Mouse (Mus musculus): ENCODE data around the gene Gm3164. TPM values are rescaled to one million over a fixed set of nuclear protein-coding genes. Genes with fewer than 3 reads are reported as not detected.
"Not testable (repeated sequence)": the region's sequence is repeated elsewhere in the genome, so short reads cannot be mapped to it uniquely, and the experiment has no call there.

The Gm3164 gene
- polyA plus RNA-seq (2012; rRNA removed), result not detected in 2 replicates

DNA sequence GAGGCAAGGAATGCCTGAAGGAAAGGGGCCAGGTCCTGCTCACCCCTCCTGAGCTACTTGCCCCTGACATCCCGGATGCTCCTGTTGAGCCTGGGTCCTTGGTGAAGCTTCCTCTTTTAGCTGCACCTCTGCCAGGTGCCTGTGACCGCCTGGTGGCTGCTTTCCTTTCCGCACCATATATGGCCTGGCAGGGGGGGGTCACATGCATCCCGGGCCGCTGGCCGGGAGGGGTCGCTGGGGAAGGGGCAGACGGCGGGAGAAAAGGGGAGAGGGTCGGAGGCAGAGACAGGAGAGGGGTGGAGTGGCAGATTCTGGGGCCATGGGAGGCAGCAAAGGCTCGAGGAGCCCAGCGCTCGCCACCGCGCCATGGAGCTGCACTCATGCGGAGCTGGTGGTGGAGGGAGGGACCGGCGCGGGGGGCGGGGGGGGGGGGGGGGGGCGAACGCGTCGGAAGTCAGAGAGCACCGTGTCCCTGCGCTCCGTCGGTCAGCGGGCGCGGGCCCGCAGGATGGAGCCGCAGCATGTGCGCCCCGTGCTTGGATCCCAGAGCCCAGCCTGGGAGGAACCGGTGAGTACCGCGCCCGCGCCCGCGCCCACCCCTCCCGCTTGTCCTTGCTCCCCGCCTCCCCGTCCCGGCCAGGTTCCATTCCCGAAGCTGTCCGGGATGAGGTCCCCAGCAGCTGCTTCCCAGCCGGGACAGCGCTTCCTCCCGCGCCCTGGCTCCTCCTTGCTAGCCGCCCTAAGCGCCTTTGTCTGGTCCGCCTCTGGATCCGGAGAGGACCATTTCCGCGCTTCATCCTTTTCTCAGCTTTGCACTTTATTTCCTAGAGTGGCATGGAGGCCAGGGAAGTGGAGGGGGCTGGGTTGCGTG, at the start of gene Gm3164:
TSS of gene Gm3164 (plus strand) at position 484 of the 871 bp plus-strand sequence.
- not testable (repeated sequence) for H3K36me3 ChIP-seq (ENCODE audit: control insufficient read depth, insufficient read depth, low read length); H3K4me1 ChIP-seq (ENCODE audit: control insufficient read depth, insufficient read depth, low read length); H3K4me3 ChIP-seq (ENCODE audit: insufficient read depth, low read depth, low read length); H3K27ac ChIP-seq (ENCODE audit: insufficient read depth, low read depth, low read length); H3K27me3 ChIP-seq (replicated peaks; ENCODE audit: control insufficient read depth, insufficient read depth, low read length)
- peak; percentile 48 for DNase-seq
- under 1% methylated on average over 39 of the region's 59 CpGs for WGBS

DNA sequence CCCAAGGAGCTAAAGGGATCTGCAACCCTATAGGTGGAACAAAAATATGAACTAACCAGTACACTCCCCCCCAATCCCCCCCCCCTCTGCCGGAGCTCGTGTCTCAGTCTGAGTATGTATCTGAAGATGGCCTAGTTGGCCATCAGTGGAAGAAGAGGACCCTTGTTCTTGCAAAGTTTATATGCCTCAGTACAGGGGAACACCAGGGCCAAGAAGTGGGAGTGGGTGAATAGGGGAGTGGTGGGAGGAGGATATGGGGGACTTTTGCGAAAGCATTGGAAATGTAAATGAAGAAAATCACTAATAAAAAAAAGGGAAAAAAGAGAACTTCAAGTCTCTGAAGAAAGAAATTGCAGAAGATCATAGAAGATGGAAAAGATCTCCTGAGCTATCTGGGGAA, 46.3 kb upstream of the Gm3164 start:
- WGBS, result 82% methylated on average over 3 of the region's 3 CpGs
- DNase-seq; H3K4me3 ChIP-seq (ENCODE audit: insufficient read depth, low read depth, low read length); H3K27me3 ChIP-seq (replicated peaks; ENCODE audit: control insufficient read depth, insufficient read depth, low read length); H3K4me1 ChIP-seq (ENCODE audit: control insufficient read depth, insufficient read depth, low read length); H3K36me3 ChIP-seq (ENCODE audit: control insufficient read depth, insufficient read depth, low read length); H3K27ac ChIP-seq (ENCODE audit: insufficient read depth, low read depth, low read length): not testable (repeated sequence)

DNA sequence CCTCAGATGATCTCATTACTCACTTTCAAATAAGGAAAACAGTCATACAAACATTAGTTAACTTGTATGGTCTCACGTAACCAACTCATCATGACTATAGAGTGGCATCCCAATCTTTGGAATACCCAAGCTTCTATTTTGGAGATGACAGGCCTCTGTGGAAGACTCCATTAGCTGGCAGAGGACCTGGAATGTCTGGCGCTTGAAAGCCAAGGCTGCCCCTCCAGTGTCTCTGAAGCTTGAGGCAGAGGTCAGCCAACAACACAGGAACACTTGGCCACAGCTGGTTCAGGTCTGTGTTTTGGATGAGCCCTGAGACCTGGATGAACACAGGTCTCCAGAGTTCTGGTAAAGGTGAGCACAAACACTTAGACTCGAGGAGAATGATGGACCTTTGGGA, 45.6 kb upstream of the Gm3164 start:
- not testable (repeated sequence) for H3K4me3 ChIP-seq (ENCODE audit: insufficient read depth, low read depth, low read length); H3K27me3 ChIP-seq (replicated peaks; ENCODE audit: control insufficient read depth, insufficient read depth, low read length); H3K27ac ChIP-seq (ENCODE audit: insufficient read depth, low read depth, low read length); H3K4me1 ChIP-seq (ENCODE audit: control insufficient read depth, insufficient read depth, low read length); DNase-seq; H3K36me3 ChIP-seq (ENCODE audit: control insufficient read depth, insufficient read depth, low read length)
- 80% methylated on average over 3 of the region's 3 CpGs for WGBS

DNA sequence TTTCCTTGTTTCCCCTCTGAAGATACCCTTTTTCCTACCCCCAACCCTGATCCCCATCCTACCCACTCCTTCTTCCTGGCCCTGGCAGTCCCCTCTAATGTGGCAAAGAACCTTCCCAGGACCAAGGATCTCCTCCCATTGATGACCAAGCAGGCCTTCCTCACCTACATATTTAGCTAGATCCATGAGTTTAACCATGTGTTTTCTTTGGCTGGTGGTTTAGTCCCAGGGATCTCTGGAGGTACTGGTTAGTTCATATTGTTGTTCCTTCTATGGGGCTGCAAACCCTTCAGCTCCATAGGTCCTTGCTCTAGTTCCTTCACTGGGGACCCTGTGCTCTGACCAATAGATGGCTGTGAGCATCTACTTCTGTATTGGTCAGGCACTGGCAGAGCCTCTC, 37.4 kb upstream of the Gm3164 start:
- not testable (repeated sequence) for H3K27ac ChIP-seq (ENCODE audit: insufficient read depth, low read depth, low read length); H3K36me3 ChIP-seq (ENCODE audit: control insufficient read depth, insufficient read depth, low read length); H3K27me3 ChIP-seq (replicated peaks; ENCODE audit: control insufficient read depth, insufficient read depth, low read length); DNase-seq; H3K4me3 ChIP-seq (ENCODE audit: insufficient read depth, low read depth, low read length); H3K4me1 ChIP-seq (ENCODE audit: control insufficient read depth, insufficient read depth, low read length)

DNA sequence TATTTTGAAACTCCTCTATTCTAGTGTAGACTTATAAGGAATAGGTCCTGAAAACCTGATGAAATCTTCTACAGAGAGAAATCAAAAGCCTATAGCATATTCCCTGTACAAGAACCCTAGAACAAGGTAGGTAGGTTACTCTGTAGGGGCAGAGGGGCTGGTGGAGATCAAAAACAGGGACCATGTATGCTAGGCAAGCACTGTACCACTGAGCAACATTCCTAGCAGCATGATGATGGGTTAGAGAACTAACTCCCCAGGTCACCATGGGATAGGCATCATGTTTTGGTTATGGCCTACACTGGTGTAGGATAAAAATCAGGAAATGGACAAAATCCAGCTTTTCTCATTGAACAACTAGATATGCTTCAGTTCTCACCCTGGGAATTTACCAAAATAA, 29.6 kb upstream of the Gm3164 start:
- H3K4me3 ChIP-seq (ENCODE audit: insufficient read depth, low read depth, low read length); H3K4me1 ChIP-seq (ENCODE audit: control insufficient read depth, insufficient read depth, low read length); H3K27ac ChIP-seq (ENCODE audit: insufficient read depth, low read depth, low read length); H3K36me3 ChIP-seq (ENCODE audit: control insufficient read depth, insufficient read depth, low read length); H3K27me3 ChIP-seq (replicated peaks; ENCODE audit: control insufficient read depth, insufficient read depth, low read length); DNase-seq: not testable (repeated sequence)

DNA sequence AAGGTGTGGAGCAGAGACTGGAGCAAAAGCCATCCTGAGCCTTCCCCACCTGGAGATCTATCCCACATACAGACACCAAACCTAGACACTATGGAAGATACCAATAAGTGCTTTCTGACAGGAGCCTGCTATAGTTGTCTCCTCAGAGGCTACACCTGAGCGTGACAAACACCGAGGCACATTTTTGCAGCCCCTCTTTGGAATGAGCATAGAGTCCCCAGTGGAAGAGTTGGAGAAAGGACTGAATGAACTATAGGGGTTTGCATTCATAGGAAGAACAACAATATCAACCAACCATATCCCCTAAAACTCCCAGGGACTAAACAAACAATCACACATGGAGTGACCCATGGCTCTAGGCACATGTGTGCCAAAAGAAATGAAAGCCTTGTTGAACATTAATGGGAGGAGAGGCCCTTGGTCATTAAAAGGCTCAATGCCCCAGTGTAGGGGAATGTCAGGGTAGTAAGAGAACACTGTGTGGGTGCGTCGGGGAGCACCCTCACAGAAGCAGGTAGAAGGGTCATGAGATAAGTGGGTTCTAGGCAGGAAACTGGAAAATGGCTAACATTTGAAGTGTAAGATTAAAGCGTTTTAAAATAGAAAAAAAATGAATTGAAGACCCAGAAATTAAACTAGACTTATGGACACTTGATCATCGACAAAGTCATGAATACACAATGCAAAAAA, 22.3 kb upstream of the Gm3164 start:
- not testable (repeated sequence) for H3K27ac ChIP-seq (ENCODE audit: insufficient read depth, low read depth, low read length); DNase-seq; H3K4me3 ChIP-seq (ENCODE audit: insufficient read depth, low read depth, low read length); H3K4me1 ChIP-seq (ENCODE audit: control insufficient read depth, insufficient read depth, low read length); H3K27me3 ChIP-seq (replicated peaks; ENCODE audit: control insufficient read depth, insufficient read depth, low read length); H3K36me3 ChIP-seq (ENCODE audit: control insufficient read depth, insufficient read depth, low read length)
- 85% methylated on average over 5 of the region's 6 CpGs for WGBS

DNA sequence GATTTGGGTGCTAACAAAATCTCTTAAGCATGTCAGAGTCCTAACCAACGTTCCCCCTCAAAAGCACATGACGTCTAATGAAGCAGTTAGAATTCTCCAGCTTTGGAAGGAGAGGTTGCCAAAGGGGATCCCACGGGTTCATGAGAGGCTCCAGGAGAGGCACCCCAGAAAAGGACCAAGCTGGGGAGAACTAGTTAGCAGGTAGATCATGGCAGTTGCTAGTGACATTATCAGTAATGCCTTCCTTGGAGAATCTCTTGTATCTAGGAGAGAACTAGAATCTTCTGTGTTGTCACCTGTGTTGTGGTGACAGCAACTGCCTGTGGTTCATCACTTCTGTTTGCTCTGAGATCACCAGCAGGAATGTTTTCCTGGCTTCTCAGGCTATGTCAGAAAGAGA, 18.0 kb upstream of the Gm3164 start, which contains the start of gene Gm3159:
TSS of gene Gm3159 (plus strand) at position 301 of the 400 bp plus-strand sequence.
- not testable (repeated sequence) for H3K4me1 ChIP-seq (ENCODE audit: control insufficient read depth, insufficient read depth, low read length); H3K4me3 ChIP-seq (ENCODE audit: insufficient read depth, low read depth, low read length); H3K27me3 ChIP-seq (replicated peaks; ENCODE audit: control insufficient read depth, insufficient read depth, low read length); H3K36me3 ChIP-seq (ENCODE audit: control insufficient read depth, insufficient read depth, low read length); DNase-seq; H3K27ac ChIP-seq (ENCODE audit: insufficient read depth, low read depth, low read length)
- WGBS, result 44% methylated on average over 3 of the region's 3 CpGs

DNA sequence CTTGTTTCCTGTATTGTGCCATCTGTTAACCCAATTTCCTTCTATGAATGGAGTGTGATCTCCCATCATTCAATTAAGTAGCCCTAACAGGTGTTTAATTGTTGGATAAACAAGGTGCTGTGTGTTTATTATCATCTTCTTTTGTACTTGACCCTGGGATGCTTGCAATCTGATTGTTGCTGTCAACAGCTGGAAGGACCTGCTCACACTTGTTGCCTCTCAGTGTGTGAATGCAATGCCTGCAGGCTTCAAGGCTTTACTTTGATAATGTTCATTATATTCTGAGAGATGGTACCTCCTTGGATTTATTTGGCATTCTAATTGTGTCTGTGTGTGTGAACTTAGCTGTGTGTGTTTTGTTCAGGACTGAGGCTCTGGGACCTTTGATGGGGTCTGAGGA, 16.6 kb upstream of the Gm3164 start:
- H3K36me3 ChIP-seq (ENCODE audit: control insufficient read depth, insufficient read depth, low read length); H3K4me1 ChIP-seq (ENCODE audit: control insufficient read depth, insufficient read depth, low read length); DNase-seq; H3K4me3 ChIP-seq (ENCODE audit: insufficient read depth, low read depth, low read length); H3K27me3 ChIP-seq (replicated peaks; ENCODE audit: control insufficient read depth, insufficient read depth, low read length); H3K27ac ChIP-seq (ENCODE audit: insufficient read depth, low read depth, low read length): not testable (repeated sequence)

DNA sequence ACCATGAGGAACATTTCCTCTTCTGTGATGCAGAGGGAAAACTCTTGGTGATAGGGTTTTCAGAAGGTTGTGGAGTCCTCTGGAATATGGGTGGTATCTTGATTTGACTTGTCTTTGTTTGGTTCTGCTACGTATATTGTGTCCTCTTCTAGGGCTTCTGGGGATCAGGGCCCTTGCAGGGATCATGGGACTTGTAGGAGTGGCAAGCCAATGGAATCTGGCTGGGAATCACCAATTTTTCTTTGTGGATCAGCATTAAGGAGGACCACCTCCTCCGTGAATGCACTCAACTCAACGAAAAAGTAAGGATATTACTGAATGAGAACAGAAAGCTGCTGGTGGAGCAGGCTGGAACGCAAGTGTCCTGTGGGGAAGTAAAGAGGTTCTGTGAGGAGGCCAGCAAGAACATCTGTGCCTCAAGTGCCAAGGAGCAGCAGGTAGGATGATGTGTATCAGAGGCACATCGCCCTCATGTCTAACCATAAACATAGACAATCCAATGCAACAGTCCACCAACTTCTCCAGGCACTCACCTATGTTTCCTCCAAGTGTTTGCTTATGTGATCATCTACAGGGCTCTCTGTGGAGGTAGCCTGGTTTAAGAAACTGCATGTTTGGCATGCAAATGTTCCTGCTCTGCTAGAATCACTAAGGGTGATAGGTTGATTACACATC, 15.0 kb upstream of the Gm3164 start:
- H3K36me3 ChIP-seq (ENCODE audit: control insufficient read depth, insufficient read depth, low read length); H3K4me3 ChIP-seq (ENCODE audit: insufficient read depth, low read depth, low read length); DNase-seq; H3K27ac ChIP-seq (ENCODE audit: insufficient read depth, low read depth, low read length); H3K27me3 ChIP-seq (replicated peaks; ENCODE audit: control insufficient read depth, insufficient read depth, low read length); H3K4me1 ChIP-seq (ENCODE audit: control insufficient read depth, insufficient read depth, low read length): not testable (repeated sequence)
- 87% methylated on average over 5 of the region's 5 CpGs for WGBS

DNA sequence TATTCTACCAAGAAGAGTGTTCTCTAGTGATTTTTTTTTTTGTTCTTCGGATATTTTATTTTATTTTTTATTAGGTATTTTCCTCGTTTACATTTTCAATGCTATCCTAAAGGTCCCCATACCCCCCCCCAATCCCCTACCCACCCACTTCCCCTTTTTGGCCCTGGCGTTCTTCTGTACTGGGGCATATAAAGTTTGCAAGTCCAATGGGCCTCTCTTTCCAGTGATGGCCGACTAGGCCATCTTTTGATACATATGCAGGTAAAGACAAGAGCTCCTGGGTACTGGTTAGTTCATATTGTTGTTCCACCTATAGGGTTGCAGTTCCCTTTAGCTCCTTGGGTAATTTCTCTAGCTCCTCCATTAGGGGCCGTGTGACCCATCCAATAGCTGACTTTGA, 14.0 kb upstream of the Gm3164 start:
- not testable (repeated sequence) for H3K4me1 ChIP-seq (ENCODE audit: control insufficient read depth, insufficient read depth, low read length); H3K27me3 ChIP-seq (replicated peaks; ENCODE audit: control insufficient read depth, insufficient read depth, low read length); H3K4me3 ChIP-seq (ENCODE audit: insufficient read depth, low read depth, low read length); H3K36me3 ChIP-seq (ENCODE audit: control insufficient read depth, insufficient read depth, low read length); DNase-seq; H3K27ac ChIP-seq (ENCODE audit: insufficient read depth, low read depth, low read length)
- 65% methylated on average over 5 of the region's 5 CpGs for WGBS

DNA sequence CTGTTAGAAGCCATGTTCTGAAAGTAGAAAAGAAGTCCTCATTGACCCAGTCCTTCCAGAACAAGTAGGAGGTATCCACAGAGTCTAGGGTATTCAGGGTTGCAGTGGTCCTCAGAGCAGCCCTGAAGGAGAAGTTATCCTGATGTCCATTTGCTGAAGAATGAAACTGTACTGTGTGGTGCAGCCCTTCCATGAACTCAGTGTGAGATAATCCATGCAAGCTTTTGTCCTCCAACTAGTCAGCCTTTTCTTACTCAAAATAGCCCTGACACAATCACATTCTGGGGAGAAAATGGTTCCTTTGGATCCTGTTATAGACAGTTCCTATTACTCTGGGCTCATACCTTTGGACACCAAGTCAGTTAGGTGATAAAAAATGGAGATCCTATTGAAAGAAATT, 11.4 kb upstream of the Gm3164 start:
- H3K4me1 ChIP-seq (ENCODE audit: control insufficient read depth, insufficient read depth, low read length); H3K4me3 ChIP-seq (ENCODE audit: insufficient read depth, low read depth, low read length); H3K27ac ChIP-seq (ENCODE audit: insufficient read depth, low read depth, low read length); H3K36me3 ChIP-seq (ENCODE audit: control insufficient read depth, insufficient read depth, low read length); H3K27me3 ChIP-seq (replicated peaks; ENCODE audit: control insufficient read depth, insufficient read depth, low read length); DNase-seq: not testable (repeated sequence)

All from kidney, adult 2 months (tissue).